Mouse (Mus musculus) embryo, embryonic 10 days (tissue): ENCODE measurements around the gene Ptges.
"Not testable (repeated sequence)": the region's sequence is repeated elsewhere in the genome, so short reads cannot be mapped to it uniquely, and the experiment has no call there.

Experiments used
- DNase-seq: peaks from one replicate; pipeline ENCODE4 v3.0.0-alpha.2; 2015; ENCODE audit warnings: low spot score

Ptges gene

GRCm38 (mm10) chr2:30929483-30930045 lies at the start of gene Ptges:
TSS of gene Ptges (minus strand) at chr2:30929863.
- DNase-seq: peak; percentile 66

GRCm38 (mm10) chr2:30967352-30968327 lies 38.0 kb upstream of the Ptges start, which contains the start of gene Tor1a:
TSS of gene Tor1a (minus strand) at chr2:30967933.
- peak; percentile 96 for DNase-seq

GRCm38 (mm10) chr2:30966826-30967225 lies 37.2 kb upstream of the Ptges start:
- no peak for DNase-seq

- no peak for DNase-seq
These were observed 36.0 kb upstream of the Ptges start for GRCm38 (mm10) chr2:30965627-30966026.

- no peak for DNase-seq
These were observed 33.0 kb upstream of the Ptges start for GRCm38 (mm10) chr2:30962570-30963254.

GRCm38 (mm10) chr2:30959856-30960255 lies 30.2 kb upstream of the Ptges start:
- DNase-seq: no peak

GRCm38 (mm10) chr2:30958726-30959125 lies 29.1 kb upstream of the Ptges start:
- no peak for DNase-seq

GRCm38 (mm10) chr2:30957511-30957910 lies 27.8 kb upstream of the Ptges start:
- no peak for DNase-seq

GRCm38 (mm10) chr2:30954797-30955196 lies 25.1 kb upstream of the Ptges start:
- DNase-seq: no peak

- DNase-seq: peak; percentile 96
These were observed 23.3 kb upstream of the Ptges start, which contains the start of gene Tor1b for GRCm38 (mm10) chr2:30952824-30953490. TSS of gene Tor1b (plus strand) at chr2:30952959.

GRCm38 (mm10) chr2:30952457-30952823 lies 22.8 kb upstream of the Ptges start:
- DNase-seq: no peak

GRCm38 (mm10) chr2:30942603-30943011 lies 12.9 kb upstream of the Ptges start:
- DNase-seq: peak; percentile 93

GRCm38 (mm10) chr2:30942116-30942515 lies 12.5 kb upstream of the Ptges start:
- DNase-seq: not testable (repeated sequence)

GRCm38 (mm10) chr2:30941586-30941985 lies 11.9 kb upstream of the Ptges start:
- no peak for DNase-seq

GRCm38 (mm10) chr2:30938574-30938991 lies 8.9 kb upstream of the Ptges start:
- no peak for DNase-seq

GRCm38 (mm10) chr2:30937731-30938130 lies 8.1 kb upstream of the Ptges start:
- DNase-seq: no peak

GRCm38 (mm10) chr2:30936808-30937207 lies 7.1 kb upstream of the Ptges start:
- DNase-seq: no peak

- DNase-seq: peak; percentile 90
These were observed 4.3 kb upstream of the Ptges start for GRCm38 (mm10) chr2:30933917-30934450.

- no peak for DNase-seq
These were observed 3.4 kb upstream of the Ptges start for GRCm38 (mm10) chr2:30933032-30933431.

GRCm38 (mm10) chr2:30931922-30932321 lies 2.3 kb upstream of the Ptges start:
- DNase-seq: no peak

GRCm38 (mm10) chr2:30930846-30931245 lies 1.2 kb upstream of the Ptges start:
- not testable (repeated sequence) for DNase-seq
